Mouse (Mus musculus) 416B (cell line): ENCODE results near the gene Phyhd1.

ENCODE experiments used
- DNase-seq: peaks from one replicate; pipeline ENCODE4 v3.0.0; 2011; ENCODE audit warnings: low read depth

Phyhd1 gene

GRCm38 (mm10) chr2:30256616-30257350 lies 9.2 kb upstream of the Phyhd1 start:
- no peak for DNase-seq

- peak; percentile 77 for DNase-seq
Observed at GRCm38 (mm10) chr2:30257699-30258460, 8.1 kb upstream of the Phyhd1 start.

GRCm38 (mm10) chr2:30258600-30258999 lies 7.4 kb upstream of the Phyhd1 start:
- DNase-seq, result peak; percentile 62

- no peak for DNase-seq
Observed at GRCm38 (mm10) chr2:30259131-30260064, 6.6 kb upstream of the Phyhd1 start.

GRCm38 (mm10) chr2:30261064-30261736 lies 4.8 kb upstream of the Phyhd1 start:
- peak; percentile 59 for DNase-seq

- DNase-seq, result no peak
Observed at GRCm38 (mm10) chr2:30261921-30262839, 3.8 kb upstream of the Phyhd1 start.

GRCm38 (mm10) chr2:30262840-30263441 lies 3.1 kb upstream of the Phyhd1 start:
- DNase-seq, result no peak

- no peak for DNase-seq
Observed at GRCm38 (mm10) chr2:30263811-30264210, 2.2 kb upstream of the Phyhd1 start.

- DNase-seq, result no peak
Observed at GRCm38 (mm10) chr2:30264671-30265519, 1.1 kb upstream of the Phyhd1 start.

- peak; percentile 57 for DNase-seq
Observed at GRCm38 (mm10) chr2:30266392-30266941, 464 bp downstream of the Phyhd1 start.

- DNase-seq, result no peak
Observed at GRCm38 (mm10) chr2:30267466-30267865, 1.5 kb downstream of the Phyhd1 start.

- DNase-seq, result no peak
Observed at GRCm38 (mm10) chr2:30268371-30268770, 2.4 kb downstream of the Phyhd1 start.

- no peak for DNase-seq
Observed at GRCm38 (mm10) chr2:30269241-30269990, 3.4 kb downstream of the Phyhd1 start.

GRCm38 (mm10) chr2:30270134-30270533 lies 4.1 kb downstream of the Phyhd1 start:
- peak; percentile 99 for DNase-seq

- DNase-seq, result no peak
Observed at GRCm38 (mm10) chr2:30280743-30281142, 14.7 kb downstream of the Phyhd1 start, which contains the start of gene Gm28038. Gene Gm28038, plus strand, starts transcription at chr2:30281043.

GRCm38 (mm10) chr2:30281651-30282050 lies 15.6 kb downstream of the Phyhd1 start:
- DNase-seq, result no peak

- no peak for DNase-seq
Observed at GRCm38 (mm10) chr2:30283193-30283592, 17.2 kb downstream of the Phyhd1 start.

- no peak for DNase-seq
Observed at GRCm38 (mm10) chr2:30285004-30285403, 19.0 kb downstream of the Phyhd1 start.
